Mouse (Mus musculus) ES-E14 (cell line): ENCODE data around the gene Oprd1. TPM values are rescaled to one million over a fixed set of nuclear protein-coding genes. Genes with fewer than 3 reads are reported as not detected.

Experiments used
- DNase-seq: peaks from one replicate; pipeline ENCODE4 v3.0.0-alpha.2; 2013; ENCODE audit warnings: low read depth, low spot score
- H3K27ac ChIP-seq: 2 replicates; pipeline ENCODE4 v1.5.1; 2012; ENCODE audit warnings: low read depth, mild to moderate bottlenecking, low read length, moderate library complexity, mixed read lengths; ENCODE audit not compliant: poor library complexity, insufficient read depth, severe bottlenecking
- H3K36me3 ChIP-seq: 2 replicates; pipeline ENCODE4 v1.6.1; 2012; ENCODE audit warnings: mild to moderate bottlenecking, low read length, moderate library complexity, mixed read lengths; ENCODE audit not compliant: control insufficient read depth, poor library complexity, insufficient read depth, severe bottlenecking
- H3K4me1 ChIP-seq, 2 experiments: fragments of 150-350 bp in 1 of 2; sonication (generic) in 1 of 2; 2 replicates each; pipeline ENCODE4 v1.6.1; 2012; ENCODE audit warnings: low read length in 2 of 2, mild to moderate bottlenecking in 1 of 2, mixed read lengths in 1 of 2; ENCODE audit not compliant: control insufficient read depth in 2 of 2, insufficient read depth in 2 of 2, poor library complexity in 1 of 2
- H3K4me3 ChIP-seq, 2 experiments: fragments of 150-350 bp in 1 of 2; sonication (generic) in 1 of 2; 2 replicates each; pipeline ENCODE4 v1.5.1; 2012; ENCODE audit warnings: low read length in 2 of 2, low read depth in 1 of 2, mild to moderate bottlenecking in 1 of 2, mixed read lengths in 1 of 2; ENCODE audit not compliant: insufficient read depth in 1 of 2, poor library complexity in 1 of 2, severe bottlenecking in 1 of 2
- H3K9ac ChIP-seq: 2 replicates; pipeline ENCODE4 v1.6.1; 2012; ENCODE audit warnings: low read depth, mild to moderate bottlenecking, low read length, mixed read lengths; ENCODE audit not compliant: poor library complexity, insufficient read depth, severe bottlenecking
- H3K9me3 ChIP-seq: fragments of 150-350 bp; sonication (generic); 2 replicates; pipeline ENCODE4 v1.6.1; 2012; ENCODE audit warnings: low read depth, mild to moderate bottlenecking, low read length; ENCODE audit not compliant: control insufficient read depth, insufficient read depth
- CHD2 ChIP-seq: IDR thresholded peaks from 2 replicates; pipeline ENCODE4 v1.6.1; 2014; ENCODE audit warnings: mild to moderate bottlenecking, low read depth, low read length, inconsistent platforms
- HCFC1 ChIP-seq: IDR thresholded peaks from 2 replicates; pipeline ENCODE4 v1.6.1; 2012; ENCODE audit warnings: low read length, inconsistent platforms, borderline replicate concordance; ENCODE audit not compliant: insufficient read depth
- MAFK ChIP-seq: IDR thresholded peaks from 2 replicates; pipeline ENCODE4 v1.6.1; 2014; ENCODE audit warnings: mild to moderate bottlenecking, low read depth, low read length, inconsistent platforms; ENCODE audit not compliant: insufficient read depth
- ZC3H11A ChIP-seq: IDR thresholded peaks from 2 replicates; pipeline ENCODE4 v1.6.1; 2012; ENCODE audit warnings: low read depth, mild to moderate bottlenecking, inconsistent platforms, low read length, borderline replicate concordance
- ZNF384 ChIP-seq: IDR thresholded peaks from 2 replicates; pipeline ENCODE4 v1.6.1; 2012; ENCODE audit warnings: low read depth, low read length, inconsistent platforms
- in situ Hi-C, 2 experiments: fragments of 600-800 bp; cut with MboI; formaldehyde crosslinking; loops; one replicate each; pipeline ENCODE4 v1.15.1; 2025; ENCODE audit warnings: low sequenced_read_pairs in 2 of 2, inconsistent platforms in 1 of 2; ENCODE audit not compliant: unreplicated experiment in 2 of 2
- total RNA-seq: library from RNA; depleted of rRNA; stranded (reverse); fragments of 300-350 nt; gene quantifications from 2 replicates; pipeline ENCODE4 v1.2.3, GENCODE M21; 2012

Gene Oprd1
- total RNA-seq, 1 experiment = 0.62 TPM

DNA sequence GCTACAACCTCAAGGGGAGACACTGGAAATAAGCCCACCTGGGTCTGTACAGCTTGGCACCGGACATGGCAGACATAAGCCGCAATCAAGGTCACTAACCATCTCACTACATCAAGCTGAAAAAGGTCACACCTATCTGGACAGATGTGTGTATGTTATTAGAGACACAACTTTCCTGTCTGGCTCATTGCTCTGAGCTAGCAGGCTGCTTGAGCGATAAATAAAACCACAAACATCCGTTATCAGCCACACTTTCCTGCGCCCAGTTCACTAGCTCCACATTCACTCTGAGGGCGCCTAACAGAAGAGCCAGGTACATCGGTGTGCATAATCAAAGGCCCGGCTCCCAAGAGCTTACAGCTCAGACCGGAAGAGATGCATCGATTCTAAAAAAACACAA is 806 bp upstream of the Oprd1 start:
- H3K9ac ChIP-seq = no peak overlapping the region
- no peaks in the 10 kb centered on the region for H3K9me3 ChIP-seq
- no peak overlapping the region for H3K27ac ChIP-seq
- peaks cover 0 to 8% of the 10 kb centered on the region in 2 experiments; a peak in 2 of 4 replicates for H3K4me1 ChIP-seq
- in situ Hi-C loops = no loop called here
- no peak for DNase-seq
- H3K4me3 ChIP-seq = peak overlapping the region in 1 of 2 experiments; percentile 55; a peak in 1 of 4 replicates
- H3K36me3 ChIP-seq = no peaks in the 10 kb centered on the region
- TF ChIP-seq ZC3H11A (no peak), MAFK (no peak), ZNF384 (no peak), HCFC1 (no peak), CHD2 (no peak)

DNA sequence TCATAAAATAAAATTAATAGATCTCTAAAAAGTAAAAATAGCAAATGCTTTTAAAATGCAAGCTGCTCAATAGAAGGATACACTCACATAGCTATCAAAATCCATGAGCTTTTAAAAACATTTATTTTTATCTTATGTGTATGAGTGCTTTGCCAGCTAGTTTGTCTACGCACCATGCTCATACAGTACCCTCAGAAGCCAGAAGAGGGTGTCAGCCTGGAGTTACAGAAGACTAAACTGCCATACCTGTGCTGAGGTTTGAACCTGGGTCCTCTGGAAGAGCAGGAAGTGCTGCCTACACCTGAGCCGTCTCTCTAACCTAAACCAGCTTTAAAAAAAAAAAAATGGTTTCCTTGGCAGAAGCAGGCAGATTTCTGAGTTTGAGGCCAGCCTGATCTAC is 5.6 kb downstream of the Oprd1 start:
- Histone ChIP-seq H3K9me3 (no peaks in the 10 kb centered on the region), H3K4me3 (no peak overlapping the region), H3K4me1 (peaks cover 0 to 8% of the 10 kb centered on the region in 2 experiments; a peak in 1 of 4 replicates), H3K9ac (no peak overlapping the region), H3K27ac (no peak overlapping the region), H3K36me3 (no peaks in the 10 kb centered on the region)
- TF ChIP-seq ZNF384 (no peak), CHD2 (no peak), MAFK (no peak), HCFC1 (no peak), ZC3H11A (no peak)
- in situ Hi-C loops = no loop called here
- DNase-seq = no peak

DNA sequence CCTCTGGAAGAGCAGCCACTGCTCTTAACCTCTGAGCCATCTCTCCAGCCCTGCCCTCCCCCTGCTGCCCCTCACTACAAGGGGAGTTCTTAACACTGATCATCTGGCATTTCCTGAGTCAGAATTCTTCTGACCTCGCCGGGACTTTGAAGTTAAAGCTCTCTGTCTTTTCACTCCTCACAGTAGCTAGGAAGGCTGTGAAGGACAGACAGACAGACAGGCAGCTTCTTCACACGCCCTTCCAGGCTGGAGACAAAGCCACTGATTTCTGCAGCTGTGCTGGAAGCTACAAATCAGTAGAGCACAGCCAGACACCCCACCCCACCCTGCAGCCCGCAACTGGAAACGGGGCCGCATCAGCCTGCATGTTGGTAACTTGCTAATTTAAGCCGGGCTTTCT is 7.3 kb downstream of the Oprd1 start:
- H3K36me3 ChIP-seq = no peaks in the 10 kb centered on the region
- no peak overlapping the region for H3K27ac ChIP-seq
- no peak overlapping the region for H3K9ac ChIP-seq
- H3K4me3 ChIP-seq = no peak overlapping the region
- in situ Hi-C loops = no loop called here
- H3K9me3 ChIP-seq = no peaks in the 10 kb centered on the region
- peaks cover 0 to 9% of the 10 kb centered on the region in 2 experiments; a peak in 1 of 4 replicates for H3K4me1 ChIP-seq
- no peak for DNase-seq
- TF ChIP-seq MAFK = no peak
- no peak for TF ChIP-seq CHD2
- TF ChIP-seq ZNF384 = no peak
- TF ChIP-seq HCFC1 = no peak
- no peak for TF ChIP-seq ZC3H11A

DNA sequence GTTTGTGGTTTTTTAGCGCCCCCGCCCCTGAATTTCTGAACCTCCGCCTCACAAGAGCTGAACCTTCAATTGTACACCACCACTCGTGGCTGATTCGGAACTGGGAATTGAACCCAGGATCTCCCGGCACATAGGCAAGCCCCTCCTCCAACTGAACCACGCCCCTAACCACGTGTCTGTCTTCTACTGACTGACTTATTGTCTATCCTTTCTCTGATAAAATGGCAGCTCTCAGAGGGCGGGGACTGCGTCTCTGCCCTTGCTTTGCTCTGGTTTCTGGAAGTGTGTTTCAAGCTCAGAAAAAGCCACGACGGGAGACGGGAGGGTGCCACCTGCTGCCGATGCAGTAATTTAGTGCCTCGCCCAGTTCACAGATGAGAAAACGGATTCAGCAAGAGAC is 10.4 kb downstream of the Oprd1 start:
- in situ Hi-C loops = no loop called here
- Histone ChIP-seq H3K4me3 (peak overlapping the region in 1 of 2 experiments; percentile 13; a peak in 1 of 4 replicates), H3K36me3 (no peaks in the 10 kb centered on the region), H3K9me3 (no peaks in the 10 kb centered on the region), H3K9ac (peak overlapping the region; percentile 29; the same call in 1 of the 2 replicates), H3K27ac (no peak overlapping the region), H3K4me1 (peaks cover 0 to 20% of the 10 kb centered on the region in 2 experiments; a peak in 2 of 4 replicates)
- TF ChIP-seq HCFC1 (no peak), MAFK (no peak), ZNF384 (no peak), ZC3H11A (no peak), CHD2 (no peak)
- DNase-seq = peak; percentile 65

DNA sequence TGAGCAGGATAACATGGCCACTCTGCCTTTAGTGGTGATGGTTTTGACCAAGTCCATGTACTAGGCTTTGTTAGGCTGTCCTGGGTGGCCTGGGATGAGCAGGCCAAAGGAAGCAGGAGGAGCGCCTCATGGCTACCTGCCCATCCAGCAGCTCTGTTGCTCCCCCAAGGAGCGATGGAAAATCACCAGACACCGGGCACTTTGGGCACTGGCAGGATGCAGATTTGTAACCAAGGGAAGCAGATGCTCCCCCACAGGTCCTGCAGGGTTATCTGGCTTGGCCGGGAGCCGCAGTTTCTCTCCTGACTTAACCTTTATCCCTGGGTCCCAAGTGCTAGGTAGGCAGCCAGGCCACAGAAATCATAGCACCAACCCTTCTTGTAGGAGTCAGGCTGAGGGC is 10.9 kb downstream of the Oprd1 start:
- in situ Hi-C loops = no loop called here
- H3K4me3 ChIP-seq = peak overlapping the region in 1 of 2 experiments; percentile 13; a peak in 1 of 4 replicates
- H3K9ac ChIP-seq = peak overlapping the region; percentile 29; the same call in 1 of the 2 replicates
- H3K4me1 ChIP-seq = peaks cover 0 to 25% of the 10 kb centered on the region in 2 experiments; a peak in 2 of 4 replicates
- DNase-seq = no peak
- no peaks in the 10 kb centered on the region for H3K9me3 ChIP-seq
- TF ChIP-seq HCFC1 (no peak), ZNF384 (no peak), CHD2 (no peak), ZC3H11A (no peak), MAFK (no peak)
- H3K27ac ChIP-seq = no peak overlapping the region
- no peaks in the 10 kb centered on the region for H3K36me3 ChIP-seq
